Mouse (Mus musculus) MEL (cell line): ENCODE data around the gene Dapp1. TPM values are rescaled to one million over a fixed set of nuclear protein-coding genes. Genes with fewer than 3 reads are reported as not detected.

Experiments used
- DNase-seq: peaks from one replicate; pipeline ENCODE4 v3.0.0; 2011; ENCODE audit warnings: low read depth, low spot score
- H3K27ac ChIP-seq: 2 replicates; pipeline ENCODE4 v1.5.1; 2012; ENCODE audit warnings: low read depth, mild to moderate bottlenecking, control low read depth, low read length, moderate library complexity; ENCODE audit not compliant: control insufficient read depth
- H3K27me3 ChIP-seq, 2 experiments: fragments of 150-350 bp in 1 of 2; sonication (generic) in 1 of 2; 2 replicates each; pipeline ENCODE4 v1.6.1; 2012; ENCODE audit warnings: low read length in 2 of 2, mild to moderate bottlenecking in 2 of 2, improper control_type of control experiment in 1 of 2, moderate library complexity in 1 of 2; ENCODE audit not compliant: insufficient read depth in 2 of 2, control insufficient read depth in 1 of 2
- H3K36me3 ChIP-seq, 2 experiments: 2 replicates each; pipeline ENCODE4 v1.6.1; 2012 to 2014; ENCODE audit warnings: low read length in 2 of 2, improper control_type of control experiment in 1 of 2, inconsistent platforms in 1 of 2, mild to moderate bottlenecking in 1 of 2; ENCODE audit not compliant: insufficient read depth in 2 of 2, control insufficient read depth in 1 of 2
- H3K4me1 ChIP-seq, 2 experiments: fragments of 150-350 bp in 1 of 2; sonication (generic) in 1 of 2; 2 replicates each; pipeline ENCODE4 v1.6.1; 2012; ENCODE audit warnings: low read length in 2 of 2, improper control_type of control experiment in 1 of 2, mild to moderate bottlenecking in 1 of 2; ENCODE audit not compliant: insufficient read depth in 2 of 2, control insufficient read depth in 1 of 2
- H3K4me3 ChIP-seq, 2 experiments: fragments of 150-350 bp in 1 of 2; sonication (generic) in 1 of 2; 2 replicates each; pipeline ENCODE4 v1.5.1; 2012; ENCODE audit warnings: low read depth in 2 of 2, low read length in 2 of 2, mild to moderate bottlenecking in 2 of 2, moderate library complexity in 2 of 2, control low read depth in 1 of 2, improper control_type of control experiment in 1 of 2; ENCODE audit not compliant: control insufficient read depth in 1 of 2, insufficient read depth in 1 of 2
- H3K79me2 ChIP-seq: 2 replicates; pipeline ENCODE4 v1.6.1; 2012; ENCODE audit warnings: mild to moderate bottlenecking, low read length, moderate library complexity; ENCODE audit not compliant: control insufficient read depth, poor library complexity, insufficient read depth
- H3K9ac ChIP-seq: 2 replicates; pipeline ENCODE4 v1.6.1; 2012; ENCODE audit warnings: low read depth, mild to moderate bottlenecking, control low read depth, low read length, moderate library complexity; ENCODE audit not compliant: control insufficient read depth, poor library complexity, severe bottlenecking
- H3K9me3 ChIP-seq: fragments of 150-350 bp; sonication (generic); replicated peaks from 2 replicates; pipeline ENCODE4 v1.6.1; 2012; ENCODE audit warnings: mild to moderate bottlenecking, low read length, improper control_type of control experiment, moderate library complexity; ENCODE audit not compliant: insufficient read depth
- CHD2 ChIP-seq: IDR thresholded peaks from 2 replicates; pipeline ENCODE4 v1.6.1; 2011; ENCODE audit warnings: low read length, improper control_type of control experiment
- CTCF ChIP-seq, 3 experiments: IDR thresholded peaks in 2 of 3; conservative IDR thresholded peaks in 1 of 3; 2 replicates each; pipeline ENCODE4 v1.5.1; 2011 to 2012; ENCODE audit warnings: low read length in 3 of 3, low read depth in 2 of 3, mild to moderate bottlenecking in 2 of 3, improper control_type of control experiment in 1 of 3, inconsistent platforms in 1 of 3, mixed read lengths in 1 of 3, moderate library complexity in 1 of 3; ENCODE audit not compliant: control insufficient read depth in 1 of 3, insufficient read depth in 1 of 3, poor library complexity in 1 of 3, severe bottlenecking in 1 of 3
- E2F4 ChIP-seq: IDR thresholded peaks from 2 replicates; pipeline ENCODE4 v1.6.1; 2011; ENCODE audit warnings: low read depth, low read length, improper control_type of control experiment, borderline replicate concordance
- ETS1 ChIP-seq: IDR thresholded peaks from 2 replicates; pipeline ENCODE4 v1.6.1; 2012; ENCODE audit warnings: low read depth, mild to moderate bottlenecking, inconsistent platforms, low read length, improper control_type of control experiment, moderate library complexity
- MAX ChIP-seq: IDR thresholded peaks from 2 replicates; pipeline ENCODE4 v1.6.1; 2011; ENCODE audit warnings: low read length, improper control_type of control experiment
- MXI1 ChIP-seq: IDR thresholded peaks from 2 replicates; pipeline ENCODE4 v1.6.1; 2011; ENCODE audit warnings: mild to moderate bottlenecking, low read depth, low read length, improper control_type of control experiment
- MYB ChIP-seq: IDR thresholded peaks from 2 replicates; pipeline ENCODE4 v1.6.1; 2011; ENCODE audit warnings: mild to moderate bottlenecking, low read depth, low read length, improper control_type of control experiment
- MYC ChIP-seq: IDR thresholded peaks from 2 replicates; pipeline ENCODE4 v1.6.1; 2011; ENCODE audit warnings: low read depth, mild to moderate bottlenecking, low read length, improper control_type of control experiment, moderate library complexity
- NELFE ChIP-seq: IDR thresholded peaks from 2 replicates; pipeline ENCODE4 v1.6.1; 2011; ENCODE audit warnings: low read depth, low read length, improper control_type of control experiment
- POLR2AphosphoS2 ChIP-seq: IDR thresholded peaks from 2 replicates; pipeline ENCODE4 v1.6.1; 2011; ENCODE audit warnings: low read length, improper control_type of control experiment
- POLR2AphosphoS5 ChIP-seq: IDR thresholded peaks from 2 replicates; pipeline ENCODE4 v1.6.1; 2012; ENCODE audit warnings: low read depth, borderline replicate concordance, mild to moderate bottlenecking, inconsistent platforms, low read length, moderate library complexity, mixed read lengths
- RAD21 ChIP-seq: IDR thresholded peaks from 2 replicates; pipeline ENCODE4 v1.6.1; 2011; ENCODE audit warnings: mild to moderate bottlenecking, low read depth, low read length, improper control_type of control experiment
- RCOR1 ChIP-seq: IDR thresholded peaks from 2 replicates; pipeline ENCODE4 v1.6.1; 2012; ENCODE audit warnings: low read depth, mild to moderate bottlenecking, inconsistent platforms, low read length, improper control_type of control experiment
- SIN3A ChIP-seq: IDR thresholded peaks from 2 replicates; pipeline ENCODE4 v1.6.1; 2012; ENCODE audit warnings: low read length, improper control_type of control experiment, inconsistent platforms
- UBTF ChIP-seq: IDR thresholded peaks from 2 replicates; pipeline ENCODE4 v1.6.1; 2012; ENCODE audit warnings: low read depth, mild to moderate bottlenecking, inconsistent platforms, low read length, improper control_type of control experiment, moderate library complexity, borderline replicate concordance; ENCODE audit not compliant: insufficient read depth
- USF1 ChIP-seq: IDR thresholded peaks from 2 replicates; pipeline ENCODE4 v1.6.1; 2014; ENCODE audit warnings: low read depth, mild to moderate bottlenecking, inconsistent platforms, low read length, improper control_type of control experiment, moderate library complexity
- USF2 ChIP-seq, 2 experiments: IDR thresholded peaks; 2 replicates each; pipeline ENCODE4 v1.6.1; 2011 to 2012; ENCODE audit warnings: improper control_type of control experiment in 2 of 2, low read length in 2 of 2, borderline replicate concordance in 1 of 2, inconsistent platforms in 1 of 2, low read depth in 1 of 2, mild to moderate bottlenecking in 1 of 2; ENCODE audit not compliant: insufficient read depth in 1 of 2
- ZC3H11A ChIP-seq: IDR thresholded peaks from 2 replicates; pipeline ENCODE4 v1.6.1; 2012; ENCODE audit warnings: low read depth, mild to moderate bottlenecking, inconsistent platforms, low read length, improper control_type of control experiment
- ZKSCAN1 ChIP-seq: IDR thresholded peaks from 2 replicates; pipeline ENCODE4 v1.6.1; 2012; ENCODE audit warnings: low read depth, mild to moderate bottlenecking, inconsistent platforms, low read length, improper control_type of control experiment, moderate library complexity
- ZMIZ1 ChIP-seq: IDR thresholded peaks from 2 replicates; pipeline ENCODE4 v1.6.1; 2012; ENCODE audit warnings: low read depth, mild to moderate bottlenecking, inconsistent platforms, low read length, improper control_type of control experiment, moderate library complexity
- polyA plus RNA-seq, 2 experiments: library from polyadenylated mRNA; stranded (reverse) in 1 of 2; unstranded in 1 of 2; fragments of >175 nt in 1 of 2; fragments of >200 nt in 1 of 2; gene quantifications; 2 replicates each; pipeline versions ENCODE4 v1.2.1 to v1.2.4; 2012; ENCODE audit warnings: low replicate concordance in 2 of 2, low read depth in 1 of 2; ENCODE audit not compliant: insufficient read length in 2 of 2, insufficient read depth in 1 of 2, missing spikeins in 1 of 2
- total RNA-seq: library from RNA; depleted of rRNA; stranded (reverse); fragments of 300-350 nt; gene quantifications from 2 replicates; pipeline ENCODE4 v1.2.3, GENCODE M21; 2012

The Dapp1 gene
- total and polyA plus RNA-seq, 3 experiments = 45.7 to 91.5 (median 67.3) TPM

DNA sequence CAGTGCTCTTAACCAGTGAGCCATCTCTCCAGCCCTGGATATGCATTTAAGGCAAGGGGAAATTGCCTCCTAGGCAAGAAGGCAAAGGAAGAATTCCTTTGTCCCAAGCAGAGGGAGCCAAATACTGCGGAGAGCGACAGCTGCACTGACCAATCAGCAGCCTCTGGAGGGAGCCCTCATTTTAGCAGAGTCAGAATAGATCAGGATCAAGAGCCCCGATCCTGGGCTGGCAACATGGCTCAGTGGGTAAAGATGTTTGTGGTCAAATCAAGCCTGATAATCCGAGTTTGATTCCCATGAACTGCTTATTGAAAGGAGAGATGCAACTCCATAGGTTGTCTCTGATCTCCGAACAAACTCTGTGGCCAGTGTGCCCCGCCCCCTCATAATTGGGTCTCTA, 42.7 kb downstream of the Dapp1 start:
- H3K4me1 ChIP-seq = peaks cover 22 to 27% of the 10 kb centered on the region in 2 experiments
- DNase-seq = no peak

GRCm38 (mm10) chr3:137936541-137936940, 44.8 kb downstream of the Dapp1 start:
- Histone ChIP-seq H3K9ac (no peak overlapping the region), H3K27me3 (no peaks in the 10 kb centered on the region), H3K27ac (no peak overlapping the region), H3K4me3 (no peak overlapping the region), H3K79me2 (no peaks in the 10 kb centered on the region), H3K36me3 (peaks cover 14 to 30% of the 10 kb centered on the region in 2 experiments), H3K9me3 (no peaks in the 10 kb centered on the region), H3K4me1 (peaks cover 12 to 13% of the 10 kb centered on the region in 2 experiments)
- DNase-seq = no peak
- TF ChIP-seq ZKSCAN1 (no peak), CHD2 (no peak), NELFE (no peak), POLR2AphosphoS5 (no peak), ZMIZ1 (no peak), RCOR1 (no peak), ETS1 (no peak), ZC3H11A (no peak), SIN3A (no peak), MAX (no peak), MYC (no peak), USF1 (no peak), UBTF (no peak), RAD21 (no peak), POLR2AphosphoS2 (no peak), USF2 (IDR thresholded peaks at IDR 0.05; ENCODE audit: borderline replicate concordance in 1 of 2, insufficient read depth in 1 of 2, low read depth in 1 of 2, low read length in 2 of 2) (no peak), E2F4 (no peak), MYB (no peak), MXI1 (no peak)

More for the DNA sequence above, 42.7 kb downstream of the Dapp1 start:
- Histone ChIP-seq H3K27ac (no peak overlapping the region), H3K27me3 (no peaks in the 10 kb centered on the region), H3K9me3 (no peaks in the 10 kb centered on the region), H3K4me3 (no peak overlapping the region), H3K79me2 (no peaks in the 10 kb centered on the region; the same call in 1 of the 2 replicates), H3K36me3 (peaks cover 33 to 38% of the 10 kb centered on the region in 2 experiments), H3K9ac (no peak overlapping the region)
- TF ChIP-seq CTCF (IDR thresholded peaks at IDR 0.05 in 2 of 3, conservative IDR thresholded peaks at IDR 0.05 in 1 of 3; ENCODE audit: control insufficient read depth in 1 of 3, insufficient read depth in 1 of 3, low read depth in 2 of 3, low read length in 3 of 3, poor library complexity in 1 of 3, severe bottlenecking in 1 of 3) (peak in 2 of 3 experiments; percentile 11 to 23; a peak in 2 of 6 replicates), E2F4 (no peak)
